Mouse (Mus musculus): ENCODE data around the gene Gm10277. TPM values are rescaled to one million over a fixed set of nuclear protein-coding genes. Genes with fewer than 3 reads are reported as not detected.

The Gm10277 gene
- polyA plus RNA-seq, 1 experiment, result not detected

DNA sequence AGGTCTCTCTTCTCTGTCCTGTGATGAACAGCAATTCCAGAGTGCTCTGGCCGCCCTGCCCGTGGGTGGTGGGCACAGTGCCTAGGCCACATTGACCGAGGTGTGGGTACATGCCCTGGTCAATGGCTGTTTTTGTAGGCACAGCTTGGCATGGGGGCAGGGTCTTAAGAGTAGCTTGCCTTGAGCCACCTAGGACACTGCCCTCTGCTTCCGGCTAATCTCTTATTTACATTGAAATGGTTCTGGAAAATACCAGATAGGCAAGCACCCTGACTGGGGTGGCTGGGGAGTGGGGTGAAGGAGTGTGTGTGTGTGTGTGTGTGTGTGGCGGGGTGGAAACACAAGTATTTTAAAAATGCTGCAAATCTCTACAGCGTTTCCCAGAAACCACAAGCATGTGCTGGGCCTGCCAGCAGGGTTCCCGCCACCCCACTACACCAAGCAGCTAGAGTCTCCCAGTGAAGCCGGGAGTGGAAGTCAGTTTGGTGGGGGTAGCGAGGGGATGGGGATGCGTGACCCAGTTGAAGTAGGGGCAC, 4.3 kb downstream of the Gm10277 start:
- Histone ChIP-seq H3K27ac (ENCODE audit: control insufficient read depth, insufficient read depth, low read depth, low read length) (no peak overlapping the region), H3K4me1 (ENCODE audit: control insufficient read depth, insufficient read depth, low read length) (peaks cover 3% of the 10 kb centered on the region; the same call in 1 of the 2 replicates), H3K27me3 (ENCODE audit: control insufficient read depth, insufficient read depth, low read length) (no peaks in the 10 kb centered on the region), H3K4me3 (ENCODE audit: control insufficient read depth, low read depth, low read length) (no peak overlapping the region), H3K36me3 (ENCODE audit: control insufficient read depth, insufficient read depth, low read length) (no peaks in the 10 kb centered on the region)
- TF ChIP-seq POLR2A (IDR thresholded peaks at IDR 0.05; ENCODE audit: control insufficient read depth, low read depth, low read length), result no peak
- TF ChIP-seq CTCF (IDR thresholded peaks at IDR 0.05; ENCODE audit: control insufficient read depth, insufficient read depth, insufficient replicate concordance, low read depth, low read length), result no peak

DNA sequence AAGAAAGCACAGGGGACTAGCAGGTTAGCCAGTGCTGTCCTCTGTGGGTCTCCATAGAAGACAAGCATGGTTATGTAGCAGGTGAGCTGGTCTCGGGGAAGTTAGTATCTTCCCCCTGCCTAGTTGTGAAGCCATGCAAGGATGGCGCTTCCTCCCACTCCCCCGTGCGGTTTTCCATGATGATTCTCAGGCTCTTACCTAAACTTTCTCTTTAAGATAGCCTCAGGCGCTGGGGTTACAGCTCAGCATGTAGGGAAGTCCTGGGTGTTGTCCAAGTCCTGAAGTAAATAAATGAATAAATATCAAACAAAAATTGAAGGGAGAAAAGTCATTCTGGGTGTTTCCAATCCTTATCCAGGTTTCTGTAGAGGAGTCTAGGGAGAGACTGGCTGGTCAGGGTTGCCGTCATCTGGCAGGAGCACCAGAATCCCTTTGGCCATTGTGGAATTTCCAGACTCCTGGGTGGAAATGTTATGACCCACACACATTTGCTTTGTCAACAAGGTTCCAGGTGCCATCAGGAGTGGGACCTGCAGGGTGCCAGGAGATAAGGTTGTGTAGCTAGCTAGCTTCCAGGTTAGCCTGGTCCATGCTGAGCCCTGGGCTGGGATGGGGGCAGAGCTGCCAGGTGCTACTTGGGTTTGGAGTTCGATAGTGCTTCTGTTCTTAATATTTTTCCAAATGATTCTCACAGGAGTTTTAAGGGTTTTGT, 5.3 kb downstream of the Gm10277 start:
- H3K27me3 ChIP-seq (ENCODE audit: control insufficient read depth, insufficient read depth, low read length), result no peaks in the 10 kb centered on the region
- H3K4me1 ChIP-seq (ENCODE audit: control insufficient read depth, insufficient read depth, low read length), result peaks cover 14% of the 10 kb centered on the region
- H3K36me3 ChIP-seq (ENCODE audit: control insufficient read depth, insufficient read depth, low read length), result no peaks in the 10 kb centered on the region
- no peak overlapping the region for H3K27ac ChIP-seq (ENCODE audit: control insufficient read depth, insufficient read depth, low read depth, low read length)
- H3K4me3 ChIP-seq (ENCODE audit: control insufficient read depth, low read depth, low read length), result no peak overlapping the region
- TF ChIP-seq POLR2A (IDR thresholded peaks at IDR 0.05; ENCODE audit: control insufficient read depth, low read depth, low read length) (no peak), CTCF (IDR thresholded peaks at IDR 0.05; ENCODE audit: control insufficient read depth, insufficient read depth, insufficient replicate concordance, low read depth, low read length) (no peak)

DNA sequence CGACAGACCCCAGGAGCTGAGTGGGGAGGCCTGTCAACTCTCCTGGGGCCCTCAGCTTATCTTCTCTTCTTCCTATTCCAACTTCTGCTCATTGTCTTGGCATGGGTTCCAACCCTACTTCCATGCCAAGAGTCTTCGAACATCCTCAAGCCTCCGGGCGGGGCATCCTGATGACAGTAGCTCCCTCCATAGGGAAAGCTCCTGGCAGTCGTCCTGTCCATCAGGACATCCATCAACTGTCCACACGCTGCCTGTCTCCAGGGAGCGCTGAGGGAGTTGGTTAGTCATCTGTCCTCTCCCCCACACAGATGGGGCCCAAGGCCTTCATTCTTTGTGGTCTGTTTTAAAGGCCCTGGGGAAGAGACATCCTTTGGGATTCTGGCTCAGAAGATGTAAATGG, 6.5 kb downstream of the Gm10277 start:
- no peak for TF ChIP-seq CTCF (IDR thresholded peaks at IDR 0.05; ENCODE audit: control insufficient read depth, insufficient read depth, insufficient replicate concordance, low read depth, low read length)
- TF ChIP-seq POLR2A (IDR thresholded peaks at IDR 0.05; ENCODE audit: control insufficient read depth, low read depth, low read length), result no peak
- Histone ChIP-seq H3K27ac (ENCODE audit: control insufficient read depth, insufficient read depth, low read depth, low read length) (no peak overlapping the region), H3K4me3 (ENCODE audit: control insufficient read depth, low read depth, low read length) (no peak overlapping the region), H3K36me3 (ENCODE audit: control insufficient read depth, insufficient read depth, low read length) (no peaks in the 10 kb centered on the region), H3K4me1 (ENCODE audit: control insufficient read depth, insufficient read depth, low read length) (peaks cover 21% of the 10 kb centered on the region), H3K27me3 (ENCODE audit: control insufficient read depth, insufficient read depth, low read length) (no peaks in the 10 kb centered on the region)

DNA sequence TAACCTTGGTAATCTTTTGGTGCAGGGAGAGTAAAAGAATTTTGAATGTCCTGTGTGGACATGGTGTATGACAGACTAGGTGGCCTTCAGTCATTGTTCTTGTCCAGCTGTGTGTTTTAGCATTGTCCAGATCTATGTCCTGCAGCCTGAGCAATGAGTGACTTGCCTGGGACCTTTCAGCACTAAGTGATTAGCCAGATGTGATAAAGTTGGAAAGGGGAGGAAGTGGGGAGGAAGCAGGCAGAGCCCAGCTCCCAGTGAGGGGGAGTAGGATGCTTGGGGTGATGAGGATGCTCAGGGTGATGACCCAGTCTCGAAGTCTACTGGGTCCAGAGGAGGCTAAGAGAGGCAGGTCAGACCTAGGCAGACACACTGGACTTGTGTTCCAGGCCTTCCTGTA, 8.3 kb downstream of the Gm10277 start:
- TF ChIP-seq CTCF (IDR thresholded peaks at IDR 0.05; ENCODE audit: control insufficient read depth, insufficient read depth, insufficient replicate concordance, low read depth, low read length) (no peak), POLR2A (IDR thresholded peaks at IDR 0.05; ENCODE audit: control insufficient read depth, low read depth, low read length) (no peak)
- Histone ChIP-seq H3K27me3 (ENCODE audit: control insufficient read depth, insufficient read depth, low read length) (no peaks in the 10 kb centered on the region), H3K4me3 (ENCODE audit: control insufficient read depth, low read depth, low read length) (no peak overlapping the region), H3K4me1 (ENCODE audit: control insufficient read depth, insufficient read depth, low read length) (peaks cover 20% of the 10 kb centered on the region), H3K36me3 (ENCODE audit: control insufficient read depth, insufficient read depth, low read length) (no peaks in the 10 kb centered on the region), H3K27ac (ENCODE audit: control insufficient read depth, insufficient read depth, low read depth, low read length) (no peak overlapping the region)

GRCm38 (mm10) chr11:77777937-77778336, 9.6 kb downstream of the Gm10277 start:
- H3K27ac ChIP-seq (ENCODE audit: control insufficient read depth, insufficient read depth, low read depth, low read length), result no peak overlapping the region
- H3K4me1 ChIP-seq (ENCODE audit: control insufficient read depth, insufficient read depth, low read length), result peaks cover 20% of the 10 kb centered on the region
- H3K4me3 ChIP-seq (ENCODE audit: control insufficient read depth, low read depth, low read length), result peak overlapping the region; percentile 82
- H3K36me3 ChIP-seq (ENCODE audit: control insufficient read depth, insufficient read depth, low read length), result no peaks in the 10 kb centered on the region
- H3K27me3 ChIP-seq (ENCODE audit: control insufficient read depth, insufficient read depth, low read length), result no peaks in the 10 kb centered on the region
- no peak for TF ChIP-seq POLR2A (IDR thresholded peaks at IDR 0.05; ENCODE audit: control insufficient read depth, low read depth, low read length)

DNA sequence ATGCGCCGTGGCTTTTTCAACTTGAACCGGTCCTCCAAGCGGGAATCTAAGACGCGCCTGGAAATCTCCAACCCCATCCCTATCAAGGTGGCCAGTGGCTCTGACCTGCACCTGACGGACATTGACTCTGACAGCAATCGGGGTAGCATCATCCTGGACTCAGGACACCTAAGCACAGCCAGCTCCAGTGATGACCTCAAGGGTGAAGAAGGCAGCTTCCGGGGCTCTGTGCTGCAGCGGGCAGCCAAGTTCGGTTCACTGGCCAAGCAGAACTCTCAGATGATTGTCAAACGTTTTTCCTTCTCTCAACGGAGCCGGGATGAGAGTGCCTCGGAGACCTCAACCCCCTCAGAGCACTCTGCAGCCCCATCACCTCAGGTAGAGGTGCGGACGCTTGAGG, 10.1 kb downstream of the Gm10277 start:
- Histone ChIP-seq H3K27ac (ENCODE audit: control insufficient read depth, insufficient read depth, low read depth, low read length) (no peak overlapping the region), H3K4me3 (ENCODE audit: control insufficient read depth, low read depth, low read length) (peak overlapping the region; percentile 82), H3K4me1 (ENCODE audit: control insufficient read depth, insufficient read depth, low read length) (peaks cover 20% of the 10 kb centered on the region), H3K27me3 (ENCODE audit: control insufficient read depth, insufficient read depth, low read length) (no peaks in the 10 kb centered on the region), H3K36me3 (ENCODE audit: control insufficient read depth, insufficient read depth, low read length) (no peaks in the 10 kb centered on the region)
- TF ChIP-seq POLR2A (IDR thresholded peaks at IDR 0.05; ENCODE audit: control insufficient read depth, low read depth, low read length), result no peak
- no peak for TF ChIP-seq CTCF (IDR thresholded peaks at IDR 0.05; ENCODE audit: control insufficient read depth, insufficient read depth, insufficient replicate concordance, low read depth, low read length)

- H3K4me1 ChIP-seq (ENCODE audit: control insufficient read depth, insufficient read depth, low read length), result peaks cover 20% of the 10 kb centered on the region
- no peak overlapping the region for H3K4me3 ChIP-seq (ENCODE audit: control insufficient read depth, low read depth, low read length)
- TF ChIP-seq CTCF (IDR thresholded peaks at IDR 0.05; ENCODE audit: control insufficient read depth, insufficient read depth, insufficient replicate concordance, low read depth, low read length) (no peak), POLR2A (IDR thresholded peaks at IDR 0.05; ENCODE audit: control insufficient read depth, low read depth, low read length) (no peak)
- no peaks in the 10 kb centered on the region for H3K36me3 ChIP-seq (ENCODE audit: control insufficient read depth, insufficient read depth, low read length)
- H3K27me3 ChIP-seq (ENCODE audit: control insufficient read depth, insufficient read depth, low read length), result no peaks in the 10 kb centered on the region
- no peak overlapping the region for H3K27ac ChIP-seq (ENCODE audit: control insufficient read depth, insufficient read depth, low read depth, low read length)
Observed at GRCm38 (mm10) chr11:77775701-77776400, 11.7 kb downstream of the Gm10277 start.

Data from testis, adult 2 months (tissue).